Mouse (Mus musculus) neural tube, embryonic 14.5 days (tissue): ENCODE measurements around the gene Olfr522. TPM values are rescaled to one million over a fixed set of nuclear protein-coding genes. Genes with fewer than 3 reads are reported as not detected.

ENCODE experiments used
- ATAC-seq: fragments of 200-750 bp; cut with Nextera tagmentation; 2 replicates; pipeline ENCODE4 v1.8.0; 2017; ENCODE audit warnings: low read depth, mild to moderate bottlenecking, moderate TSS enrichment, moderate library complexity
- H3K27ac ChIP-seq: fragments of 300-500 bp; sonication (generic); 2 replicates; pipeline ENCODE4 v1.5.1; 2014; ENCODE audit warnings: low read depth, mild to moderate bottlenecking, control low read depth, low read length, moderate library complexity, mixed read lengths
- H3K27me3 ChIP-seq: fragments of 300-500 bp; sonication (generic); 2 replicates; pipeline ENCODE4 v1.6.1; 2014; ENCODE audit warnings: low read length; ENCODE audit not compliant: control insufficient read depth, insufficient read depth
- H3K36me3 ChIP-seq: fragments of 300-500 bp; sonication (generic); 2 replicates; pipeline ENCODE4 v1.6.1; 2014; ENCODE audit warnings: low read length, mixed read lengths; ENCODE audit not compliant: control insufficient read depth, insufficient read depth
- H3K4me1 ChIP-seq: fragments of 300-500 bp; sonication (generic); 2 replicates; pipeline ENCODE4 v1.6.1; 2014; ENCODE audit warnings: low read length; ENCODE audit not compliant: control insufficient read depth, insufficient read depth
- H3K4me2 ChIP-seq: fragments of 300-500 bp; sonication (generic); 2 replicates; pipeline ENCODE4 v1.6.1; 2014; ENCODE audit warnings: mild to moderate bottlenecking, low read depth, low read length, control low read depth
- H3K4me3 ChIP-seq: fragments of 300-500 bp; sonication (generic); 2 replicates; pipeline ENCODE4 v1.5.1; 2014; ENCODE audit warnings: low read depth, low read length, control low read depth, mixed read lengths
- H3K9ac ChIP-seq: fragments of 300-500 bp; sonication (generic); replicated peaks from 2 replicates; pipeline ENCODE4 v1.6.1; 2014; ENCODE audit warnings: low read depth, mild to moderate bottlenecking, control low read depth, low read length, mixed read lengths
- H3K9me3 ChIP-seq: fragments of 300-500 bp; sonication (generic); 2 replicates; pipeline ENCODE4 v1.6.1; 2016; ENCODE audit warnings: low read length; ENCODE audit not compliant: control insufficient read depth
- WGBS: fragments of 180-500 bp; shearing (Covaris S2); extraction: QIAGEN DNeasy Blood & Tissue Kit; methylation state at CpG from one replicate; pipeline ENCODE4 v1.1.7; 2014; 5-methylcytosine and 5-hydroxymethylcytosine counted together
- polyA plus RNA-seq: library from polyadenylated mRNA; unstranded; fragments of >200 nt; fragmentation: Nextera tagmentation; extraction: Ambion mirVana; gene quantifications from 2 replicates; pipeline ENCODE4 v1.2.1, GENCODE M21; 2014

Olfr522 gene
- polyA plus RNA-seq, 1 experiment from 2014 or later, result not detected

DNA sequence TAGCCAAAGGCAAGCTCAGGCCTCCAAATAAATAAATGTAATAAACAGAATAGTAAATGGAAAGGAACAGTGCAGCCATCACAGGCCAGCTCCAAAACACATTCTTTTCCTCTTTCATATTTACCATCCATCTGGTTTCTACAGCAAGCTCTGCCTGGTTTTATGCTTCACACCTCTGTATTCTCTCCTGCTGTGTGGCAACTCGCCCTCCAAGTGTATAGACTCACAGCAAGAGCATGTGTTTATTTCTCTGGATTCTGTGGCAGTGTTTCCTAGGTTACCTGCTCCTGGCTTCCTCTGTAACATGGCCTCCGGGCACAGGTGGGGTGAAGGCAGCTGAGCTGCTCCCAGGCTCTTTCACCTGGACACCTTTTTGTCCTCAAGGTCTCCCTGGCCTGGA, 27.9 kb upstream of the Olfr522 start:
- Histone ChIP-seq H3K4me1 (no peaks in the 10 kb centered on the region), H3K9me3 (no peaks in the 10 kb centered on the region), H3K9ac (no peak overlapping the region), H3K36me3 (no peaks in the 10 kb centered on the region), H3K27ac (no peak overlapping the region), H3K27me3 (no peaks in the 10 kb centered on the region), H3K4me3 (no peak overlapping the region), H3K4me2 (no peak overlapping the region)
- ATAC-seq, result no peak
- 61% methylated on average over 2 of the region's 2 CpGs for WGBS

DNA sequence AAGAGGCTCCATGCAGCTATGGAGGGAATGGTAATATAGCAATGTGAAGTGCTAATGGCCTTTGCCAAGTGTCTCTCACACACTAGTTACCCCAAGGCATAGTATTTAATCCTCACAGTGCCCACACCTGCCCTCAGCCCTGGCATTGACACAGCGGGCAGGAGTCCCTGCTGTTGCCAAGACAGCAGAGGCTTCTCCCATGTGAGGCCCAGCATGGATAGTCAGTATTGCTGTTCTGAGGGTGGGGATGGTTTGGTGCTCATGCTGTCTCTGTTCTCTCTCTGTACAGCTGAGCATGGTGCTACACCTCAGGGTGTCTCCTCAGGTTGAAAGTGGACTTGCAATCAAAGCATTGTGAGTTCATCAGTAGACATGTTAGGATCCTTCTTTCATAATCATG, 25.9 kb upstream of the Olfr522 start:
- ATAC-seq, result no peak
- no peaks in the 10 kb centered on the region for H3K36me3 ChIP-seq
- WGBS, result 87% methylated on average over 1 of the region's 1 CpGs

DNA sequence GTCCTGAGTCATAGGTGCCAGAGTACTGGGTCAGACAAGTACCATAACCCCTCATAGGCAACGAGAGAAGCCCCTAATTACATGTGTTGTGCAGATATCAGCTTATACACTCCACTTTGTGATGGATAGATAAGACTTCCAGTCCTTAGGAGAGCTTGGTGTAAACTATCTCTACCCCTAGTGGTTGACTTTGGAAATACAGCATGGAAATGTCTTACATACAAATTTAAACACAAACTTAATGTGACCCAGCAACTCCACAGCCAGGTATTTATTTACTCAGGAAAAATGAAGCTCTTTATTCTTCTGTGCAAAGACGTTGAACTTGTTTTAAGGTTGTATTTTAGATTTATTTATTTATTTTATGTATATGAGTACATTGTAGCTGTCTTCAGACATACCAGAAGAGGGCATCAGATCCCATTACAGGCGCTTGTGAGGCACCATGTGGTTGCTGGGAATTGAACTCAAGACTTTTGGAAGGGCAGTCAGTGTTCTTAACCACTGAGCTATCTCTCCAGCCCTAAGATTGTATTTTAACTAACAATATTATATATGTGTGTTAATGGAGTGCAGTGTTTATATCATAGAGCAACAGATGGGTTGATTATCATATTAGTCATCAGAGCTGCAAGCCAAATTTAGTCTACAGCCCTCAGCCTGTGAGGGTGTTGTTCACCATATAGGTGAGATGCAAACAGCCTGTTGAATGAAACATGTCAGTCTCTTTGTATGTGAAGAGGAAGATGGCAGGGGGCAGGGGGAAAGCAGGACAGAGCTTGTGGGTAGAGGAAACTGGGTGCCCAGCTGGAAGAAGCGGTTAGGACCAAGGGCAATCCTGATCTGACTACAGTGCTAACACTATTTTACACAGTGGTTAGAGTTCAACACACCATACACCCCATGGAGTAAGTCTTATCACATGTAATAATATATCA, 24.1 kb upstream of the Olfr522 start:
- Histone ChIP-seq H3K4me3 (no peak overlapping the region), H3K27me3 (no peaks in the 10 kb centered on the region), H3K4me1 (no peaks in the 10 kb centered on the region), H3K9me3 (no peaks in the 10 kb centered on the region), H3K4me2 (no peak overlapping the region), H3K9ac (no peak overlapping the region), H3K27ac (no peak overlapping the region), H3K36me3 (no peaks in the 10 kb centered on the region)
- WGBS, result 67% methylated on average over 4 of the region's 4 CpGs
- ATAC-seq, result no peak

More for the DNA sequence above, 25.9 kb upstream of the Olfr522 start:
- Histone ChIP-seq H3K9ac (no peak overlapping the region), H3K27me3 (no peaks in the 10 kb centered on the region), H3K9me3 (no peaks in the 10 kb centered on the region), H3K4me3 (no peak overlapping the region), H3K27ac (no peak overlapping the region), H3K4me1 (no peaks in the 10 kb centered on the region), H3K4me2 (no peak overlapping the region)

- ATAC-seq, result no peak
- 83% methylated on average over 7 of the region's 7 CpGs for WGBS
- no peaks in the 10 kb centered on the region for H3K9me3 ChIP-seq
- no peaks in the 10 kb centered on the region for H3K4me1 ChIP-seq
- H3K27ac ChIP-seq, result no peak overlapping the region
- H3K36me3 ChIP-seq, result no peaks in the 10 kb centered on the region
- H3K4me3 ChIP-seq, result no peak overlapping the region
- no peak overlapping the region for H3K4me2 ChIP-seq
- H3K9ac ChIP-seq, result no peak overlapping the region
- H3K27me3 ChIP-seq, result no peaks in the 10 kb centered on the region
Measured at GRCm38 (mm10) chr7:140187721-140188390, 23.3 kb upstream of the Olfr522 start.

GRCm38 (mm10) chr7:140186646-140187620, 22.4 kb upstream of the Olfr522 start:
- H3K4me1 ChIP-seq, result no peaks in the 10 kb centered on the region
- no peaks in the 10 kb centered on the region for H3K36me3 ChIP-seq
- H3K4me2 ChIP-seq, result no peak overlapping the region
- H3K27ac ChIP-seq, result no peak overlapping the region
- no peaks in the 10 kb centered on the region for H3K27me3 ChIP-seq
- 64% methylated on average over 18 of the region's 18 CpGs for WGBS
- ATAC-seq, result no peak
- H3K9me3 ChIP-seq, result no peaks in the 10 kb centered on the region
- H3K9ac ChIP-seq, result no peak overlapping the region
- no peak overlapping the region for H3K4me3 ChIP-seq

- no peak overlapping the region for H3K4me3 ChIP-seq
Measured at GRCm38 (mm10) chr7:140184206-140184605, 19.6 kb upstream of the Olfr522 start.

GRCm38 (mm10) chr7:140180692-140181091, 16.1 kb upstream of the Olfr522 start:
- 86% methylated on average over 2 of the region's 2 CpGs for WGBS
- Histone ChIP-seq H3K9me3 (no peaks in the 10 kb centered on the region), H3K4me3 (no peak overlapping the region), H3K36me3 (no peaks in the 10 kb centered on the region), H3K27me3 (no peaks in the 10 kb centered on the region), H3K4me2 (no peak overlapping the region), H3K27ac (no peak overlapping the region), H3K4me1 (no peaks in the 10 kb centered on the region), H3K9ac (no peak overlapping the region)
- ATAC-seq, result no peak

More at GRCm38 (mm10) chr7:140184206-140184605, 19.6 kb upstream of the Olfr522 start:
- no peak overlapping the region for H3K4me2 ChIP-seq
- ATAC-seq, result no peak
- H3K27me3 ChIP-seq, result no peaks in the 10 kb centered on the region
- H3K9me3 ChIP-seq, result no peaks in the 10 kb centered on the region
- no peak overlapping the region for H3K27ac ChIP-seq
- 93% methylated on average over 4 of the region's 4 CpGs for WGBS
- H3K36me3 ChIP-seq, result no peaks in the 10 kb centered on the region
- H3K4me1 ChIP-seq, result no peaks in the 10 kb centered on the region
- H3K9ac ChIP-seq, result no peak overlapping the region

DNA sequence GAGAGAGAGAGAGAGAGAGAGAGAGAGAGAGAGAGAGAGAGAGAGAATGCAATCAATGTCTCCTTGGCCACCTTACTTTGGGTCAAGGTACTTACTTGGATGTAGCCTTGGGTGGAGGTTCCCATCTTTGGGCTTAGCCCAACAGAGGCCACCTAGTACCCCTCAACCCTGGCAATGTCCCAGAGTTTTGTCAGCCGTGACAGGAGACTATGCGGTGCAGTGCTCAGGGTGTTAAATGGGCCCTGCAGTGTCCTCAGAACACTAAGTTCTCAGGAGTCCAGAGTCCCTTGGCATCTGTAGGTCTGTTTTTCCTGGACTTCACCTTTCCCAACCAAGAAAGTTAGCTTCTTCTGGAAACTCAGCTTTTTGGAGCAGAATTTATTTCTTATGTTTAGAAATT, 14.6 kb upstream of the Olfr522 start:
- Histone ChIP-seq H3K27me3 (no peaks in the 10 kb centered on the region), H3K36me3 (no peaks in the 10 kb centered on the region), H3K4me1 (no peaks in the 10 kb centered on the region), H3K9ac (no peak overlapping the region), H3K4me3 (no peak overlapping the region), H3K4me2 (no peak overlapping the region), H3K27ac (no peak overlapping the region), H3K9me3 (no peaks in the 10 kb centered on the region)
- ATAC-seq, result no peak
- 84% methylated on average over 2 of the region's 2 CpGs for WGBS
